Mouse (Mus musculus) hindbrain, embryonic 14.5 days (tissue): ENCODE results near the gene BC049730. TPM values are rescaled to one million over a fixed set of nuclear protein-coding genes. Genes with fewer than 3 reads are reported as not detected.
"Not testable (repeated sequence)": the region's sequence is repeated elsewhere in the genome, so short reads cannot be mapped to it uniquely, and the experiment has no call there.

Experiments
- ATAC-seq: fragments of 200-750 bp; cut with Nextera tagmentation; 2 replicates; pipeline ENCODE4 v1.8.0; 2017; ENCODE audit warnings: moderate number of reproducible peaks, mild to moderate bottlenecking, moderate TSS enrichment, moderate library complexity; ENCODE audit not compliant: low FRiP score
- DNase-seq: peaks from one replicate; pipeline ENCODE4 v3.0.0-alpha.2; 2015; ENCODE audit warnings: low spot score
- H3K27ac ChIP-seq: fragments of 300-500 bp; sonication (generic); 2 replicates; pipeline ENCODE4 v1.5.1; 2014; ENCODE audit warnings: mild to moderate bottlenecking, moderate library complexity
- H3K27me3 ChIP-seq: fragments of 300-500 bp; sonication (generic); 2 replicates; pipeline ENCODE4 v1.6.1; 2014; ENCODE audit warnings: mild to moderate bottlenecking, low read length, mixed read lengths; ENCODE audit not compliant: control insufficient read depth, insufficient read depth
- H3K36me3 ChIP-seq: fragments of 300-500 bp; sonication (generic); replicated peaks from 2 replicates; pipeline ENCODE4 v1.6.1; 2014; ENCODE audit not compliant: control insufficient read depth, insufficient read depth
- H3K4me1 ChIP-seq: fragments of 300-500 bp; sonication (generic); replicated peaks from 2 replicates; pipeline ENCODE4 v1.6.1; 2014; ENCODE audit warnings: antibody characterized with exemption, low read length, mixed read lengths; ENCODE audit not compliant: control insufficient read depth, insufficient read depth
- H3K4me2 ChIP-seq: fragments of 300-500 bp; sonication (generic); replicated peaks from 2 replicates; pipeline ENCODE4 v1.6.1; 2014; ENCODE audit warnings: mild to moderate bottlenecking, moderate library complexity
- H3K4me3 ChIP-seq: fragments of 300-500 bp; sonication (generic); replicated peaks from 2 replicates; pipeline ENCODE4 v1.5.1; 2014; ENCODE audit warnings: mild to moderate bottlenecking, low read length
- H3K9ac ChIP-seq: fragments of 300-500 bp; sonication (generic); 2 replicates; pipeline ENCODE4 v1.6.1; 2014
- H3K9me3 ChIP-seq: fragments of 300-500 bp; sonication (generic); 2 replicates; pipeline ENCODE4 v1.6.1; 2016; ENCODE audit warnings: low read length; ENCODE audit not compliant: control insufficient read depth
- WGBS: fragments of 180-500 bp; shearing (Covaris S2); extraction: QIAGEN DNeasy Blood & Tissue Kit; methylation state at CpG from one replicate; pipeline ENCODE4 v1.1.7; 2014; 5-methylcytosine and 5-hydroxymethylcytosine counted together
- polyA plus RNA-seq: library from polyadenylated mRNA; unstranded; fragments of >200 nt; fragmentation: Nextera tagmentation; extraction: Ambion mirVana; gene quantifications from 2 replicates; pipeline ENCODE4 v1.2.1, GENCODE M21; 2014

Gene BC049730
- polyA plus RNA-seq, 1 experiment from 2014 or later: not detected

- 90% methylated on average over 10 of the region's 10 CpGs for WGBS
- H3K4me1 ChIP-seq, H3K27me3 ChIP-seq, H3K27ac ChIP-seq, H3K9ac ChIP-seq, H3K4me2 ChIP-seq, H3K9me3 ChIP-seq, H3K36me3 ChIP-seq, ATAC-seq, H3K4me3 ChIP-seq, DNase-seq: not testable (repeated sequence)
Observed at GRCm38 (mm10) chr7:24687519-24687918, 21.5 kb upstream of the BC049730 start.

- ATAC-seq, H3K27me3 ChIP-seq: not testable (repeated sequence)
- WGBS: 90% methylated on average over 3 of the region's 3 CpGs
Observed at GRCm38 (mm10) chr7:24692693-24693092, 16.3 kb upstream of the BC049730 start.

GRCm38 (mm10) chr7:24697891-24698290 is 11.2 kb upstream of the BC049730 start:
- DNase-seq, H3K36me3 ChIP-seq, H3K9me3 ChIP-seq, H3K9ac ChIP-seq, H3K4me2 ChIP-seq, H3K27ac ChIP-seq, H3K27me3 ChIP-seq, H3K4me1 ChIP-seq, ATAC-seq, H3K4me3 ChIP-seq: not testable (repeated sequence)
- 100% methylated on average over 4 of the region's 4 CpGs for WGBS

More at GRCm38 (mm10) chr7:24692693-24693092, 16.3 kb upstream of the BC049730 start:
- not testable (repeated sequence) for H3K27ac ChIP-seq, H3K9me3 ChIP-seq, H3K9ac ChIP-seq, H3K4me2 ChIP-seq, DNase-seq, H3K36me3 ChIP-seq, H3K4me3 ChIP-seq, H3K4me1 ChIP-seq

- 88% methylated on average over 9 of the region's 9 CpGs for WGBS
- not testable (repeated sequence) for H3K4me3 ChIP-seq, DNase-seq, H3K27me3 ChIP-seq, ATAC-seq, H3K9ac ChIP-seq, H3K9me3 ChIP-seq, H3K4me2 ChIP-seq, H3K27ac ChIP-seq, H3K4me1 ChIP-seq, H3K36me3 ChIP-seq
Observed at GRCm38 (mm10) chr7:24702841-24703240, 6.2 kb upstream of the BC049730 start.

- no peak for DNase-seq
- Histone ChIP-seq H3K9ac (no peak overlapping the region), H3K4me1 (no peaks in the 10 kb centered on the region), H3K27me3 (no peaks in the 10 kb centered on the region), H3K4me3 (no peak overlapping the region), H3K36me3 (no peaks in the 10 kb centered on the region), H3K27ac (no peak overlapping the region), H3K4me2 (no peak overlapping the region), H3K9me3 (no peaks in the 10 kb centered on the region)
- WGBS: 78% methylated on average over 6 of the region's 6 CpGs
- ATAC-seq: no peak
Observed at GRCm38 (mm10) chr7:24715039-24715438, 6.0 kb downstream of the BC049730 start.

- H3K4me1 ChIP-seq, H3K9ac ChIP-seq, DNase-seq, H3K4me2 ChIP-seq, H3K36me3 ChIP-seq, ATAC-seq, H3K27ac ChIP-seq, H3K27me3 ChIP-seq, H3K4me3 ChIP-seq, H3K9me3 ChIP-seq: not testable (repeated sequence)
- 88% methylated on average over 11 of the region's 11 CpGs for WGBS
Observed at GRCm38 (mm10) chr7:24726808-24727207, 17.8 kb downstream of the BC049730 start, which contains the start of gene Gm4763. TSS of gene Gm4763 (minus strand) at chr7:24726908.

GRCm38 (mm10) chr7:24735970-24736670 is 27.1 kb downstream of the BC049730 start:
- H3K4me1 ChIP-seq: no peaks in the 10 kb centered on the region
- H3K9me3 ChIP-seq: no peaks in the 10 kb centered on the region
- ATAC-seq: peak; percentile 64; the same call in 1 of the 2 replicates
- H3K27ac ChIP-seq: no peak overlapping the region
- no peak for DNase-seq
- H3K9ac ChIP-seq: peak overlapping the region; percentile 44
- H3K4me3 ChIP-seq: peak overlapping the region; percentile 18
- 19% methylated on average over 17 of the region's 17 CpGs for WGBS
- peak overlapping the region; percentile 39 for H3K4me2 ChIP-seq
- no peaks in the 10 kb centered on the region for H3K27me3 ChIP-seq
- H3K36me3 ChIP-seq: no peaks in the 10 kb centered on the region

GRCm38 (mm10) chr7:24750695-24751094 is 41.7 kb downstream of the BC049730 start:
- DNase-seq: no peak
- ATAC-seq: no peak

GRCm38 (mm10) chr7:24751610-24752009 is 42.6 kb downstream of the BC049730 start:
- Histone ChIP-seq H3K9ac (no peak overlapping the region), H3K9me3 (no peaks in the 10 kb centered on the region), H3K4me2 (no peak overlapping the region), H3K4me1 (peaks cover 9% of the 10 kb centered on the region), H3K27me3 (no peaks in the 10 kb centered on the region), H3K27ac (no peak overlapping the region), H3K36me3 (no peaks in the 10 kb centered on the region), H3K4me3 (no peak overlapping the region)
- DNase-seq (no peak), ATAC-seq (no peak)
- WGBS: 79% methylated on average over 2 of the region's 2 CpGs

More at GRCm38 (mm10) chr7:24750695-24751094, 41.7 kb downstream of the BC049730 start:
- no peak overlapping the region for H3K9ac ChIP-seq
- H3K27ac ChIP-seq: no peak overlapping the region
- no peak overlapping the region for H3K4me3 ChIP-seq
- no peak overlapping the region for H3K4me2 ChIP-seq
- 48% methylated on average over 4 of the region's 4 CpGs for WGBS
- no peaks in the 10 kb centered on the region for H3K36me3 ChIP-seq
- H3K27me3 ChIP-seq: no peaks in the 10 kb centered on the region
- H3K4me1 ChIP-seq: peaks cover 9% of the 10 kb centered on the region
- no peaks in the 10 kb centered on the region for H3K9me3 ChIP-seq
